Mouse (Mus musculus) embryonic stem cell, embryonic (primary cell): ENCODE data around the gene Pdzd7.

ENCODE experiments used
- CTCF ChIA-PET, 4 experiments: fragments of 300-600 bp in 2 of 4; fragments of 350-600 bp in 2 of 4; sonication (Branson Sonifier 250); formaldehyde crosslinking; loops; one replicate each; lab custom pipeline; 2022; ENCODE audit warnings: inconsistent platforms in 2 of 4; lab: Charles Lee
- POLR2A ChIA-PET, 4 experiments: fragments of 300-600 bp in 2 of 4; fragments of 350-600 bp in 2 of 4; sonication (Branson Sonifier 250); formaldehyde crosslinking; loops; one replicate each; lab custom pipeline; 2022; ENCODE audit warnings: antibody characterized with exemption in 4 of 4, inconsistent platforms in 1 of 4; lab: Charles Lee

Gene Pdzd7

DNA sequence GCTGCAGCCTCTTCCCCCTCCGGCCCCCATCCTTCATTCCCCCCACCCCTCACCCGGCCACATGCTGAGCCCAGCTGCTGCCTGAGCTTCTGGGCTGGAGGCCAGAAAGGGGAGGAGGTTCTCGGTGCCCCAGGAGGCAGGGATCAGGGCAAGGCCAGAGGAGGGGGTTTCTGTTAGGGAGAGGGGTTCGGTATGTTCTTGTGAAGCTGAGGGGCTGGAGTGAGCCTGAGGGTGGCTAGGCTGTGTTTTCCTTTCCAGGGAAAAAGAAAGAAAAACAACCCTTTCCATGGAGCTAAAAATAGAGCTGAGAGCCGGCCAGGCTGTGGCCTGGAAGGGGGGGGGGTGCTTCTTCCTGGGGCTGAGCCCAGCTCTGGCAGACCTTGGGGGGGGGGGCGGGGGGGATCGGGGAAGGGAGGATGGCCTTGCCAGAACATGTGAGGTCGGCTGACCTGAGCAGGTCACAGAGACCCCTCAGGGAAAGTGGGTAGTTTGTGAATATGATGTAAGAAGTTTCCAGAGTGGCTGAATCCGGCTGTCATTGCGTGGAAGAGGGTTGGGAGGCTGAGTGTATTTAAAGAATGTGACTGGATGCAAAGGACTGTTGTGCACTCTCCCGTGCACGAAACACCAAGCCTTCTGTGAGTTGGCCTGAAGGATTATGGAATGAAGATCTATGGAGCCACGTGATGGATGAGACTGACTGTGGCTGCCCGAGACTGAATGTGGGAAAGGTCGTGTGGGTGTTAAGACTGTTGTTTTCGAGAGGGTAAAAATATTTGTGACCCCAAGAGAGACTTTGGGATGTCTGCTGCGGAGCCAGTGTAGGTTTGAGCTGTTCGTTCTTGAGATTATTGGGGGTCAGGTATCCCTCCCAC is 28.9 kb downstream of the Pdzd7 start:
- ChIA-PET CTCF (interaction anchor here (0.5 to 16.7 kb wide), 29 partner anchors 7 to 454 kb away, joined by 3 to 523 read pairs (median 4); partner anchors contain the start of genes Hif1an (in 1 of the 4), Kazald1 (in 1 of the 4), Mrpl43 (in 1 of the 4) and Sema4g (in 1 of the 4)), POLR2A (interaction anchor here (0.5 to 9.9 kb wide), 48 partner anchors 8 to 845 kb away, joined by 3 to 152 read pairs (median 4); partner anchors contain the start of genes Kazald1 (in 3 of the 4), Mrpl43 (in 3 of the 4), Twnk (in 3 of the 4) and Slf2 (in 2 of the 4))

DNA sequence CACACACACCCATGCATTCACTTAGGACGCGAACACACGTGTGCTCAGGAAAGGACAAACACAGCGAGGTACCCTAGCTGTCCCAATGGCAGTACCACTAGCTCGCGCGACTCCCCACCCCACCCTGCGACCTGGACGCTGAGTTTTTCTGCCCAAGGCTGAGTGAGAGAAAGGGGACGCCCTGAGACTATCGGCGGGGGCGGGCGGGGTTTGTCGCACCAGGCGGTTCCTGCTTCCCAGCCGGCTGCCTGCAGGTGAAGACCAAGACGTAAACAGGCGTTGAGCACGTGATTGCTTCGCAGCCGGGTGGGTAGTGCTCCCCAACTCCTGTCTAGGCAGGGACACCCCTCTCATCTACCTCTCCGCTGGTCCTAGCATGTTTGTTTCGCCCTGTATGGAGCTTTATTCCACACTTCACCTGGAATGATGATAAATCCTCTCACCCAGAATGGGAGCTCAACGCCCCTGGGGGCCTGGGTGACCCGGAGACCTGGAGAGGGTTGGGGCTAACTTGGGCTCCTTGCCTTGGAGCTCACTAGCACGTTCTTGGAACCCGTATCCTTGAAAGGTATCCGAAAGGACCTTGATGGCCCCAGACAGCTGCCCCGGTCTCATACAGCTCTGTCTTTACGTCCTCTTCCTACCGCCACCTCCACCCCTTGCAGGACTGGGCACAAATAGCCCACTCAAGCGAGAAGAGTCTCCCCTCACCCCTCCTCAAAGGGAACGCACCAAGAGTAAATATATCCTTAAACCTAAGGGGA is 29.8 kb downstream of the Pdzd7 start:
- CTCF ChIA-PET, result interaction anchor here (0.5 to 16.7 kb wide), 22 partner anchors 8 to 453 kb away, joined by 3 to 523 read pairs (median 5); partner anchors contain the start of genes Kazald1 (in 2 of the 4), Hif1an (in 1 of the 4), Mrpl43 (in 1 of the 4) and Pdzd7 (in 1 of the 4)
- POLR2A ChIA-PET, result interaction anchor here in 3 of 4 experiments (0.5 to 9.9 kb wide), 43 partner anchors 9 to 846 kb away, joined by 3 to 152 read pairs (median 4); partner anchors contain the start of genes Kazald1 (in 3 of the 3), Mrpl43 (in 3 of the 3), Slf2 (in 2 of the 3) and Twnk (in 2 of the 3)

DNA sequence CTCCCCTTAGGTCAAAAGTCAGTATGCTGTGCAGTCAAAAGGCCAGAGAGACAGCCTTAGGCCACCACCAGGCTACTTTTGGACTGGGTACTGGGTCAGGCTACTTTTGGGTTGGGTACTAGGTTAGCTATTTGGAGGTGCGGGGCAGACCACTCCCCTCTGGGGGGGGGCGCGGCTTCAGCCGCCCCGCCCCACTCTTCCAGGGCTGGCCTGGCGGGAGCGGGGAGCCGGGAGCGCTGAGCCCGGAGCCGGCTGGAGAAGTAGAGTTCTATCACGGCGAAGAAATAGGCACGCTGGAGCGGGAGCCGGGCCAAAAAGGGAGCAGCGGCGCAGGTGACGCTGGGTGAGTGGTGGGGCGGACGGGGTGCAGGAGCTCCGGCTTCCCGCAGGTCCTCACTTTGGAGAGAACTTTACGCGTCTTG is 30.5 kb downstream of the Pdzd7 start:
- ChIA-PET CTCF (interaction anchor here (0.6 to 16.7 kb wide), 18 partner anchors 9 to 626 kb away, joined by 3 to 523 read pairs (median 4); partner anchors contain the start of genes Kazald1 (in 1 of the 4), Mrpl43 (in 1 of the 4), Pdzd7 (in 1 of the 4) and Sfxn3 (in 1 of the 4)), POLR2A (interaction anchor here (0.6 to 9.9 kb wide), 34 partner anchors 9 to 332 kb away, joined by 3 to 152 read pairs (median 6); partner anchors contain the start of genes Twnk (in 3 of the 4), Kazald1 (in 2 of the 4), Mrpl43 (in 2 of the 4) and Sfxn3 (in 2 of the 4))

DNA sequence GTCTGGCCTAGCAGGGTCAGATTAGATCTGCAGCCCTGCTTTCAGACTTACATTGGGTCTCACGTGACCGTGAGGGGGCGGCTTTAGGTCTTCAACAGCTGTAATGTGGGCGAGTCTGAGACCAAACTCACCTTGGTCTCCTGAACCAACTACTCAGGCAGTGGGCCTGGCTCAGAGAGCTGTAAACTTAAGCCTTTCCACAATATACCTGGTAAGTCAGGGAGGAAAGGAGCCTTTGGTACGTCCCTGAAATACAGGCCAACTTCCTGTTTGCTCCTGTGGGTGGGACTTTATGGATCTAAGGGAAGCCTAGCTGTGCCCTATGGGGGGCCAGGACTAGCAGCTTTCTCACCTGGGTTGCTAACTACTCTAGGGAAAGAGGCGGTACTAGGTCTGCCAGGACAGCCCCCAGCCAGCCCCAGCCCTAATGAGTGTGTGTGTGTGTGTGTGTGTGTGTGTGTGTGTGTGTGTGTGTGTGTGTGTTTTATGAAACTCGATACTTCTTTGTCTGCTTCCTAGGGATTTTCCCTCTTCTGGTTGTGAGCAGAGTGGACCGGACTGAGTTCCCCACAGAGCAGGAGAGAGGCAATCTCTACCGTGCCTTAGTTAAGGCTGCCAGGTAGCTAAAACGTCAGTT is 31.1 kb downstream of the Pdzd7 start, which contains the start of gene Lzts2:
TSS of gene Lzts2 (plus strand) at position 80 of the 637 bp plus-strand sequence.
- CTCF ChIA-PET, result interaction anchor here (0.5 to 16.7 kb wide), 22 partner anchors 9 to 745 kb away, joined by 3 to 523 read pairs (median 4); partner anchors contain the start of genes Kazald1 (in 1 of the 4), Mrpl43 (in 1 of the 4), Pdzd7 (in 1 of the 4) and Sfxn3 (in 1 of the 4)
- POLR2A ChIA-PET, result interaction anchor here (0.6 to 9.9 kb wide), 39 partner anchors 9 to 1340 kb away, joined by 3 to 152 read pairs (median 5); partner anchors contain the start of genes Twnk (in 4 of the 4), Kazald1 (in 2 of the 4), Mrpl43 (in 2 of the 4) and Sfxn3 (in 2 of the 4)

DNA sequence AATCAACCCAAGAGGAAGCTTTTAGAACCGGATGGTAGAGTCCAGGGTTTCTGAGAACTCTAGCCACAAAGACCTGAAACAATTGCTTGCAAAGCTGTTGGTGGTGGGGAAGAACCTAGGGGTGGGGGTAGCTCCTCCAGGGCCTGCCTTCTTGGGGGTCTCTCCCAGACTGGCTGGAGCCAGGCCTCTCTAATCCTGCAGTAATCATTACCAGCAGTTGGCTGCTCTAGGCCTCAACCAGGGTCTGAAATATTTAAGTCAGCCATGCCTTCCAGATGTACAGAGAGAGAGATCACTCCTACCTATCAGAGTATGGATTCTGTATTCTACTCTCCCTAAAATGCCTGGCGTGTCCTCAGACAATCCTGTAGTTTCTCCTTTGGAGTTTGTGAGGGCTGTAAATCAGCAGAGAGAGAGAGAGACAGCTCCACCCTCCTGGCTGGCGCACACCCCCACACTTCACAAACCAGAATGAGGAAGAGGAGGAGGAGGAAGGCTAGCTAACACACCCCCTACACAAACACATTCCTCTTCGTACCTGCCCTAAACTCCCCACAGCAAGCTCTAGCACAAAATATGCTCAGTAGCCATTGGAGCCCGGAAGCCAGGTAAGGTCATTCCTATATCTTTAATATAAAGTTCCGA is 31.8 kb downstream of the Pdzd7 start:
- ChIA-PET CTCF (interaction anchor here (0.5 to 16.7 kb wide), 21 partner anchors 8 to 745 kb away, joined by 3 to 523 read pairs (median 5); partner anchors contain the start of genes Sfxn3 (in 2 of the 4), Kazald1 (in 1 of the 4), Mrpl43 (in 1 of the 4) and Twnk (in 1 of the 4)), POLR2A (interaction anchor here (0.5 to 9.9 kb wide), 32 partner anchors 8 to 1339 kb away, joined by 3 to 152 read pairs (median 6); partner anchors contain the start of genes Twnk (in 4 of the 4), Mrpl43 (in 2 of the 4), Sfxn3 (in 2 of the 4) and Slf2 (in 2 of the 4))

DNA sequence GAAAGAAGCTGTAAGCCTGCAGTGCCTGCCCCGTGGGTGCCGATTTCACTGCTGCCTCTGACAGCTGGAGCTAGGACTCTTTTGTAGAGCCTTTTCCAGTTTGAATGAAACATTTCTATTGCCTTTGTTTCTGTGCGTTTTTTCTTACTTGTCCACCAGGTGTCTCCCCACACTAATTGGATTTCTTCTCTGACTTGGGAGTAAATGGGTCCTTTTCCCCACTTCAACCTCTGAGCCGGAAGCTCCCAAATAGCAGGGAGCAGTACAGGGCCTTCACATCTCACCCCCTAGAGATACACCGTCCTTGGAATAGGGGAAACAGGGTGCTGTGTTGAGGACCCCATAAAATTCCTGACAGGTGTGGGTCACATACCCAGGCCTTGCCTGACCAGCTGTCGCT is 32.9 kb downstream of the Pdzd7 start:
- CTCF ChIA-PET, result interaction anchor here (0.5 to 16.7 kb wide), 22 partner anchors 8 to 148 kb away, joined by 3 to 523 read pairs (median 4); partner anchors contain the start of genes Sfxn3 (in 2 of the 4), Kazald1 (in 1 of the 4) and Sema4g (in 1 of the 4)
- POLR2A ChIA-PET, result interaction anchor here (0.6 to 9.9 kb wide), 17 partner anchors 8 to 498 kb away, joined by 3 to 152 read pairs (median 5); partner anchors contain the start of genes Mrpl43 (in 2 of the 4), Twnk (in 2 of the 4), Kazald1 (in 1 of the 4) and Pdzd7 (in 1 of the 4)

DNA sequence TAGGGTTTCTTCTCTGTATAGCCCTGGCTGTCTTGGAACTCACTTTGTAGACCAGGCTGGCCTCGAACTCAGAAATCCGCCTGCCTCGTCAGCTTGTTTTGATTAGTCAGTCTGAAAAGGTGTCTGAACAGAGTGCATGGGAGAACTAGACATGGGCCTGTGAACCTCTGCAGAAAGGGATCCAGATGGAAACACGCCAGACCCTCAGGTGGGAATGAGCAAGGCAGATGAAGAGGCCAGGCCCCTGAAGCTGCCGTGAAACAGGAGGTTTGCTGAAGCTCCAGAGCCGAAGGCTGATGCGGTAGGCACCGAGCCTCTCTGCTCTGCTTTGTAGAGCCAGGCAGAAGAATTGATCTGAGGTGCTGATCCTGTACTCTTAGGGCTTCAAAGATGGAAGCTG is 33.3 kb downstream of the Pdzd7 start:
- ChIA-PET CTCF (interaction anchor here (0.5 to 16.7 kb wide), 18 partner anchors 8 to 149 kb away, joined by 3 to 523 read pairs (median 4); partner anchors contain the start of genes Sfxn3 (in 2 of the 4), Kazald1 (in 1 of the 4) and Sema4g (in 1 of the 4)), POLR2A (interaction anchor here (0.6 to 9.9 kb wide), 17 partner anchors 8 to 498 kb away, joined by 3 to 152 read pairs (median 5); partner anchors contain the start of genes Mrpl43 (in 2 of the 4), Twnk (in 2 of the 4), Kazald1 (in 1 of the 4) and Pdzd7 (in 1 of the 4))

DNA sequence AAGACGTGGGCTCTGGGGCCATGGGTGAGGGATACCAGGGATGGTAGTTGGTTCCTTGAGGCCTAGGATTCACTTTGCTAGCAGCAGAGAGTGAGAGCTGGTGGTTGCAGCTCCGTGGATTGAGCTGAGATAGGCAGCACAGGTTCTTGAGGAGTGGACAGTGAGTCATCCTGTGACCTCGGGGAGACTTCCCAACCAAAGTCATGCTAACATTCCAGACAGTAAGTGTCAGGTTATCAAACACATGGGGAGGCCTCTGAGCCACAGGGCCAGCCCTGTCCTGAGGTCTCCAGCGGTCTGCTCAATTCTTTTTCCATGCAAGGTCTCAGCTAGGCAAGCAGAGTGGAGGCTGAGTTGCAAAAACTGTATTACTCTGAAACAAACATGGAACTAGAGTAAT is 34.9 kb downstream of the Pdzd7 start:
- ChIA-PET POLR2A (interaction anchor here in 1 of 4 experiments (1.4 to 9.7 kb wide), 2 partner anchors 17 to 64 kb away, joined by 8 to 152 read pairs; partner anchors contain the start of gene Kazald1), CTCF (interaction anchor here (0.5 to 16.7 kb wide), 5 partner anchors 15 to 20 kb away, joined by 4 to 523 read pairs (median 7); no protein-coding TSS in a partner anchor)

DNA sequence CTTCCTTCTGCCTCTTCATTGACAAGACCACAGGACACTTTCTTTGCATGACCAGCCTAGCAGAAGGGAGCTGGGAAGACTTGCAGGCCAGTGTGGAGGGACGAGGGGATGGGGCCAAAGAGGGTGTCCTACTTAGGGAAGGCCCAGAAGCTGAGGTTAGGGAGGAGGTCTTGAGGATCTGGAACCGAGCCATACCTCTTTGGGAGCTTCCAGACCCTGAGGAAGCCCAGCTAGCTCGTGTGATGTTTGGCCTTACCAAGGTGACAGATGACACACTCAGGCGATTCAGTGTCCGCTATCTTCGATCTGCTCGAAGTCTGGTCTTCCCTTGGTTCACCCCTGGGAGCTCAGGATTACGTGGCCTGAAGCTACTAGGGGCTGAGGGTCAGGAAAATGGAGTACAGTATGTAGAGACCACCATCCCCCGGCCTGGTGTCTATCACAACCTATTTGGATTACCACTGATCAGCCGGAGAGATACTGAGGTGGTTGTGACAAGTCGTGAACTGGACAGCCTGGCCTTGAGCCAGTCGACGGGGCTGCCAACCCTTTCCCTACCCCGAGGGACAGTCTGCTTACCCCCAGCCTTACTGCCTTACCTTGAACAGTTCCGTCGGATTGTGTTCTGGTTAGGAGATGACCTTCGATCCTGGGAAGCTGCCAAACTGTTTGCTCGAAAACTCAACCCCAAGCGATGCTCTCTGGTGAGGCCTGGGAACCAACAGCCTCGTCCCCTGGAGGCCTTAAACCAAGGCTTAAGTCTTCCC is 37.9 kb downstream of the Pdzd7 start:
- POLR2A ChIA-PET, result interaction anchor here in 3 of 4 experiments (0.5 to 8.6 kb wide), 22 partner anchors 8 to 555 kb away, joined by 3 to 141 read pairs (median 5); partner anchors contain the start of genes Lzts2 (in 2 of the 3), Pdzd7 (in 2 of the 3), Sfxn3 (in 2 of the 3) and Slf2 (in 2 of the 3)
- CTCF ChIA-PET, result interaction anchor here (0.6 to 16.7 kb wide), 8 partner anchors 9 to 560 kb away, joined by 3 to 523 read pairs (median 4); partner anchors contain the start of gene Sfxn3 (in 1 of the 4)

DNA sequence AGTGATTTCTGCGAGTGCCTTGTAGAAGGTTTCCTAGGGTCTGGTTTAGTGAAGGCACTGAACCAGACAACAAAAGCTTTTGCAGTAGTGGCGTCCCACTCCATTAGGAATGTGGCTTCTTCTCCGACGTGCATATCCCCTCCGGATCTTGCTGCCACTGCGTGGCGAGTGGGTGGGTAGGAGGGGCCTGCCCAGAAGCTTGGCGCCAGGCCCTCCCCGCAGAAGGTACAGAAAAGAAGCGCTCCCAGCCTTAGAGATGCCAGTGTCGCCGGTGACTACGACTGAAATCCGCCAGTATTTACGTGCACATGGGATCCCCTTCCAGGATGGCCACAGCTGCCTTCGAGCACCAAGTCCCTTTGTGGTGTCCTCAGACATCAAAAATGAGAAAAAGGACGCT is 38.5 kb downstream of the Pdzd7 start:
- ChIA-PET CTCF (interaction anchor here in 3 of 4 experiments (1.2 to 16.7 kb wide), 7 partner anchors 10 to 40 kb away, joined by 3 to 523 read pairs (median 10); partner anchors contain the start of genes Sema4g (in 1 of the 3) and Sfxn3 (in 1 of the 3)), POLR2A (interaction anchor here in 3 of 4 experiments (0.7 to 8.6 kb wide), 31 partner anchors 9 to 163 kb away, joined by 3 to 141 read pairs (median 4); partner anchors contain the start of genes Lzts2 (in 2 of the 3), Pdzd7 (in 2 of the 3), Sema4g (in 2 of the 3) and Sfxn3 (in 2 of the 3))

DNA sequence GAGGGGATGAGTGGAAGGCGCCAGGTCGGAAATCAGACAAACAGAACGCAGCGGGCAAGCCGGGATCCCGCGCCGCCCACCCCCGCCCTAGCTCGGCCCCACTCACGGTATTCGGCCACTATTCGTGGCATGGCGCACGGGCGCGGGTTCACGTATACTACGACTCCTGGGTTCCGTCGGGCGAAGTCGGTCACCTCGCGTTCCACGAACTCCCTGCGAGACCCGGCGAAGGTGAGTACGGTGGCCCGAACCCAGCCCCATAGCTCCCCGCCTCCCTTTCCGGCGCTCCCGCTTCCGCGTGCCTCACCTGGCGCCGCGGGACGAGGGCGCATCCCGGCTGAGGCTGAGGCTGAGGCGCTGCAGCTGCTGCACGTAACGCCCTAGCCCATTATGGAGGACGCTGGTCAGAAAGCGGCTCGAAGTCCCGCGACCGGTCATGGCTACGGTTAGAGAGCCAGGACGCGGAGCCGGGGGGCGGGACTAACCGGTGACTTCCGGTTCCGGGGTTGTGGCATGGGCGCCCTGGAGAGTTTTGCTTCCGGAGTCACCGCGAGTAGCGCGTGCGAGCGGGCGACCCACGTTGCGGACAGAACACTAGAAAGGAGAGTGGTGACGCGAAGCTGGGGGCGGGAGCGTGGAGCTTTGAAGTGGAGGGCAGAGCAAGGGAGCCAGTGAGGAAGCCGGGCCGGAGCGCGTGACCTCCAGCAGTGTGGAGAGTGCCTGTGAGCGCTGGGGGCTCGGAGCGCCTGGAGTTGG is 39.4 kb downstream of the Pdzd7 start, which contains the start of gene Mrpl43:
TSS of gene Mrpl43 (minus strand) at position 486 of the 756 bp plus-strand sequence.
- CTCF ChIA-PET, result interaction anchor here (0.6 to 16.7 kb wide), 16 partner anchors 9 to 443 kb away, joined by 3 to 523 read pairs (median 6); partner anchors contain the start of genes Sema4g (in 2 of the 4), Hif1an (in 1 of the 4), Kazald1 (in 1 of the 4) and Lzts2 (in 1 of the 4)
- POLR2A ChIA-PET, result interaction anchor here (0.5 to 8.6 kb wide), 59 partner anchors 8 to 539 kb away, joined by 3 to 141 read pairs (median 4); partner anchors contain the start of genes Lzts2 (in 4 of the 4), Kazald1 (in 3 of the 4), Pdzd7 (in 2 of the 4) and Sema4g (in 2 of the 4)

DNA sequence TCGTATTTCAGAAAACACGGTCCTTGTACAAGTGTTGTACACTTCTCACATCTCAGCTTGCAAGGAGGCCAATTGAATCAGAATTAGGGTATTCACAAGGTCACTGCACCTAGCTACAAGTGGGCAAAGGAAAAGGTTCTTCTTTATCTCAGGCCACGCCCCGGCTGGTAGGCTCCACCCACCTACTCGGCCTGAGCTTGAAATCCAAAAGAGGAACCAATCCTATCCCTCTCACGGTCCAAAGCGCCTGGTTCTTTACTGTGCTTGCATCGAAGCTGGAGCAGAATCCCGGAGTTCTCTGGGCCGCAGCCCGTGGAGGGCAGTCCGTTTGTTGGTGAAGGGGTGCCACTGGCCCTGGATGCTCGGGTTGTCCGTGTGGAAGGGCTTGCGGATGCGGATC is 40.1 kb downstream of the Pdzd7 start, which contains the start of gene Twnk:
TSS of gene Twnk (plus strand) at position 220 of the 400 bp plus-strand sequence.
- ChIA-PET POLR2A (interaction anchor here (0.5 to 8.6 kb wide), 54 partner anchors 8 to 1522 kb away, joined by 3 to 141 read pairs (median 4); partner anchors contain the start of genes Lzts2 (in 4 of the 4), Kazald1 (in 3 of the 4), Pdzd7 (in 2 of the 4) and Sema4g (in 2 of the 4)), CTCF (interaction anchor here (0.7 to 16.7 kb wide), 15 partner anchors 10 to 443 kb away, joined by 3 to 523 read pairs (median 6); partner anchors contain the start of genes Hif1an (in 1 of the 4), Kazald1 (in 1 of the 4), Lzts2 (in 1 of the 4) and Sema4g (in 1 of the 4))
